Mouse (Mus musculus): ENCODE results near the gene Rnf141.

Gene Rnf141

GRCm38 (mm10) chr7:110756440-110756839, 87.8 kb downstream of the Rnf141 start:
- DNase-seq, result no peak

- no peak for DNase-seq
Measured at GRCm38 (mm10) chr7:110753926-110754330, 90.3 kb downstream of the Rnf141 start.

GRCm38 (mm10) chr7:110753310-110753709, 90.9 kb downstream of the Rnf141 start:
- no peak for DNase-seq

- DNase-seq, result no peak
Measured at GRCm38 (mm10) chr7:110751634-110752033, 92.6 kb downstream of the Rnf141 start.

- no peak for DNase-seq
Measured at GRCm38 (mm10) chr7:110750834-110751233, 93.4 kb downstream of the Rnf141 start.

Data from cerebellum, postnatal 36 days (tissue).